Mouse (Mus musculus) liver, postnatal 0 days (tissue): Measurements from ENCODE around the gene Klra10. TPM values are rescaled to one million over a fixed set of nuclear protein-coding genes. Genes with fewer than 3 reads are reported as not detected.
"Not testable (repeated sequence)": the region's sequence is repeated elsewhere in the genome, so short reads cannot be mapped to it uniquely, and the experiment has no call there.

Experiments
- ATAC-seq: fragments of 200-750 bp; cut with Nextera tagmentation; 2 replicates; pipeline ENCODE4 v1.8.0; 2017; ENCODE audit warnings: mild to moderate bottlenecking, moderate library complexity
- DNase-seq: peaks from one replicate; pipeline ENCODE4 v3.0.0-alpha.2; 2016
- H3K27ac ChIP-seq: fragments of 300-500 bp; sonication (generic); 2 replicates; pipeline ENCODE4 v1.5.1; 2014; ENCODE audit warnings: antibody characterized with exemption, moderate library complexity, mild to moderate bottlenecking, low read depth
- H3K27me3 ChIP-seq: fragments of 300-500 bp; sonication (generic); 2 replicates; pipeline ENCODE4 v1.6.1; 2014; ENCODE audit warnings: low read length, control low read depth, mixed read lengths; ENCODE audit not compliant: insufficient read depth
- H3K36me3 ChIP-seq: fragments of 300-500 bp; sonication (generic); replicated peaks from 2 replicates; pipeline ENCODE4 v1.6.1; 2014; ENCODE audit warnings: mild to moderate bottlenecking, control low read depth, low read length, moderate library complexity, mixed read lengths; ENCODE audit not compliant: insufficient read depth
- H3K4me1 ChIP-seq: fragments of 300-500 bp; sonication (generic); 2 replicates; pipeline ENCODE4 v1.6.1; 2014; ENCODE audit warnings: antibody characterized with exemption, mild to moderate bottlenecking, control low read depth; ENCODE audit not compliant: insufficient read depth
- H3K4me2 ChIP-seq: fragments of 300-500 bp; sonication (generic); 2 replicates; pipeline ENCODE4 v1.6.1; 2014; ENCODE audit warnings: low read depth, mild to moderate bottlenecking, low read length, moderate library complexity, mixed read lengths
- H3K4me3 ChIP-seq: fragments of 300-500 bp; sonication (generic); 2 replicates; pipeline ENCODE4 v1.5.1; 2014; ENCODE audit warnings: low read depth, low read length
- H3K9ac ChIP-seq: fragments of 300-500 bp; sonication (generic); replicated peaks from 2 replicates; pipeline ENCODE4 v1.6.1; 2014; ENCODE audit warnings: mild to moderate bottlenecking, moderate library complexity
- H3K9me3 ChIP-seq: fragments of 300-500 bp; sonication (generic); 2 replicates; pipeline ENCODE4 v1.6.1; 2016; ENCODE audit warnings: mild to moderate bottlenecking, control low read depth, low read length, mixed read lengths
- CTCF ChIP-seq: sonication (generic); IDR thresholded peaks from 2 replicates; pipeline ENCODE4 v1.5.1; 2016; ENCODE audit warnings: antibody characterized with exemption, low read depth
- EP300 ChIP-seq: IDR thresholded peaks from 2 replicates; pipeline ENCODE4 v1.6.1; 2016; ENCODE audit warnings: antibody characterized with exemption, low read depth, mild to moderate bottlenecking
- WGBS: fragments of 180-500 bp; shearing (Covaris S2); extraction: QIAGEN DNeasy Blood & Tissue Kit; methylation state at CpG from one replicate; pipeline ENCODE4 v1.1.7; 2014; ENCODE audit not compliant: insufficient replicate concordance; 5-methylcytosine and 5-hydroxymethylcytosine counted together
- polyA plus RNA-seq: library from polyadenylated mRNA; unstranded; fragments of >200 nt; fragmentation: Nextera tagmentation; extraction: Ambion mirVana; gene quantifications from 2 replicates; pipeline ENCODE4 v1.2.1, GENCODE M21; 2015

Klra10 gene
- not detected in 2 replicates for polyA plus RNA-seq

GRCm38 (mm10) chr6:130281828-130282227, at the start of gene Klra10:
Gene Klra10, minus strand, starts transcription at chr6:130281928.
- H3K4me2 ChIP-seq, H3K4me3 ChIP-seq, H3K27me3 ChIP-seq, ATAC-seq, H3K9ac ChIP-seq, H3K4me1 ChIP-seq, H3K9me3 ChIP-seq, H3K36me3 ChIP-seq, H3K27ac ChIP-seq, DNase-seq: not testable (repeated sequence)
- WGBS = 65% methylated on average over 1 of the region's 1 CpGs

- TF ChIP-seq CTCF (no peak), EP300 (no peak)
- H3K9me3 ChIP-seq = no peaks in the 10 kb centered on the region
- DNase-seq (no peak), ATAC-seq (no peak)
- no peak overlapping the region for H3K4me2 ChIP-seq
- H3K36me3 ChIP-seq = no peaks in the 10 kb centered on the region
- no peaks in the 10 kb centered on the region for H3K4me1 ChIP-seq
- H3K27ac ChIP-seq = no peak overlapping the region
- no peak overlapping the region for H3K9ac ChIP-seq
- H3K27me3 ChIP-seq = no peaks in the 10 kb centered on the region
- no peak overlapping the region for H3K4me3 ChIP-seq
These were observed 6.4 kb upstream of the Klra10 start for GRCm38 (mm10) chr6:130287984-130288649.

GRCm38 (mm10) chr6:130255326-130255725, 26.4 kb downstream of the Klra10 start:
- Histone ChIP-seq H3K4me2 (no peak overlapping the region), H3K27me3 (no peaks in the 10 kb centered on the region), H3K9me3 (no peaks in the 10 kb centered on the region), H3K4me1 (no peaks in the 10 kb centered on the region), H3K27ac (no peak overlapping the region), H3K9ac (no peak overlapping the region), H3K4me3 (no peak overlapping the region), H3K36me3 (no peaks in the 10 kb centered on the region)
- 79% methylated on average over 2 of the region's 2 CpGs for WGBS
- no peak for DNase-seq
- no peak for TF ChIP-seq CTCF
- no peak for TF ChIP-seq EP300
- no peak for ATAC-seq

- no peak overlapping the region for H3K4me2 ChIP-seq
- no peak overlapping the region for H3K27ac ChIP-seq
- H3K36me3 ChIP-seq = no peaks in the 10 kb centered on the region
- 49% methylated on average over 2 of the region's 2 CpGs for WGBS
- ATAC-seq (no peak), DNase-seq (no peak)
- no peaks in the 10 kb centered on the region for H3K9me3 ChIP-seq
- no peak for TF ChIP-seq EP300
- TF ChIP-seq CTCF = no peak
- H3K9ac ChIP-seq = no peak overlapping the region
- no peak overlapping the region for H3K4me3 ChIP-seq
- H3K27me3 ChIP-seq = no peaks in the 10 kb centered on the region
- H3K4me1 ChIP-seq = no peaks in the 10 kb centered on the region
These were observed 44.2 kb downstream of the Klra10 start for GRCm38 (mm10) chr6:130237536-130237935.

- ATAC-seq (no peak), DNase-seq (no peak)
- H3K27me3 ChIP-seq = no peaks in the 10 kb centered on the region
- WGBS = 32% methylated on average over 1 of the region's 1 CpGs
- no peaks in the 10 kb centered on the region for H3K36me3 ChIP-seq
- TF ChIP-seq CTCF (no peak), EP300 (no peak)
- H3K4me1 ChIP-seq = no peaks in the 10 kb centered on the region
- H3K9me3 ChIP-seq = no peaks in the 10 kb centered on the region
- no peak overlapping the region for H3K4me3 ChIP-seq
- H3K9ac ChIP-seq = no peak overlapping the region
- no peak overlapping the region for H3K4me2 ChIP-seq
- H3K27ac ChIP-seq = no peak overlapping the region
These were observed 45.1 kb downstream of the Klra10 start for GRCm38 (mm10) chr6:130236635-130237034.

- Histone ChIP-seq H3K27me3 (no peaks in the 10 kb centered on the region), H3K9ac (no peak within 1 kb of the TSS), H3K4me3 (no peak within 1 kb of the TSS), H3K36me3 (no peaks in the 10 kb centered on the region), H3K27ac (no peak within 1 kb of the TSS), H3K4me2 (no peak within 1 kb of the TSS), H3K4me1 (no peaks in the 10 kb centered on the region), H3K9me3 (no peaks in the 10 kb centered on the region)
- TF ChIP-seq EP300 (no peak), CTCF (no peak)
- DNase-seq (no peak), ATAC-seq (no peak)
These were observed 48.5 kb downstream of the Klra10 start, which contains the start of gene Klra7 for GRCm38 (mm10) chr6:130233222-130233621. Gene Klra7, minus strand, starts transcription at chr6:130233322.

Other genes with a start within 250 kb of the Klra10 start
- not detected in 2 replicates for gene Klra4, start 214.7 kb downstream of the Klra10 start, polyA plus RNA-seq
- not detected in 2 replicates for gene Klra8, start 152.0 kb downstream of the Klra10 start, polyA plus RNA-seq
- gene Klra9, start 88.8 kb downstream of the Klra10 start, polyA plus RNA-seq = not detected in 2 replicates
- not detected in 2 replicates for gene Klra7, start 48.6 kb downstream of the Klra10 start, polyA plus RNA-seq
- not detected in 2 replicates for gene Klra3, start 55.6 kb upstream of the Klra10 start, polyA plus RNA-seq
- not detected in 2 replicates for gene Klra1, start 104.9 kb upstream of the Klra10 start, polyA plus RNA-seq